Mouse (Mus musculus): ENCODE results near the gene Atp5j2. TPM values are rescaled to one million over a fixed set of nuclear protein-coding genes. Genes with fewer than 3 reads are reported as not detected.
"Not testable (repeated sequence)": the region's sequence is repeated elsewhere in the genome, so short reads cannot be mapped to it uniquely, and the experiment has no call there.

The Atp5j2 gene
- 1,000 to 10,000 TPM; 1,102 to 1,127 TPM for total RNA-seq (2021)

DNA sequence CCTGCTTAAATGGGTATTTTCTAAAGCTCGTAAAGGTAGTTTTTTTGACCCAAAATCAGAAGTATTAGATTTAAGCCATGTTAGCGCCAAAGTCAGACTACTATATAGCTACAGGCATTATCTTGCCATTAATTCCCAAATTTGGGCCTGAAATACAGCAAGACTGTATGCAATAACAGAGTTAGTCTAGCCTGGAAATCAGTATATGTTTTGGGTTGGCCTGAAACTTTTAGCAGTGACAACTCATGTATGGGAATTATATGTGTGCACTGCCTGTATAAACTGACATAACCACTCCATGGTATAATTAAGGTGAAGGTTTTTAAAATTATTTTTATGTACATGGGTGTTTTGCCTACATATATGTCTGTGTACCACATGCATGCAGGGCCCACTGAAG is at the start of gene Atp5j2:
Gene Atp5j2, minus strand, starts transcription at position 101 of the 400 bp plus-strand sequence.
- intact Hi-C loops (cut with DNase I): loop anchor here (5.0 kb wide), 2 partner anchors 40 to 90 kb away; partner anchors contain the start of genes Zfp655 and Zscan25
- no peak for DNase-seq

DNA sequence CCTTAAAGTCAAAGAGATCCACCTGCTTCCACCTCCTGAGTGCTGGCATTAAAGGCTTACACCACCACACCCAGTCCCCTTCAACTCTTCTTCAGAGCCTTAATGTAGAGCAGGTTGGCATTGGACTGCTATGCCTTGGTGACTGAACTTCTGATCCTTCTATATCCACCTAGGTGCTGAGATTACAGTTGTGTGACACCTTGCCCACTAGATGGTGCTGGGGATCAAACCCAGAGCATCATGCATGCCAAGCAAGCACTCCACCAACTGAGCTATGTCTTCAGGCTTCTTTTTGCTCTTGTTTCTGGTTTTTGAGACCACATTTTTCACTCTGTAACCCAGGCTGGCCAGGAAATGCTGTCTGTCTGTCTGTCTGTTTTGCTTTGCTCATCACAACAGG is 42.8 kb upstream of the Atp5j2 start:
- intact Hi-C loops (cut with DNase I): loop anchor here (5.0 kb wide), 2 partner anchors 42 to 48 kb away; partner anchors contain the start of genes Atp5j2 and Zscan25
- DNase-seq: peak in 1 of 2 experiments; percentile 11

DNA sequence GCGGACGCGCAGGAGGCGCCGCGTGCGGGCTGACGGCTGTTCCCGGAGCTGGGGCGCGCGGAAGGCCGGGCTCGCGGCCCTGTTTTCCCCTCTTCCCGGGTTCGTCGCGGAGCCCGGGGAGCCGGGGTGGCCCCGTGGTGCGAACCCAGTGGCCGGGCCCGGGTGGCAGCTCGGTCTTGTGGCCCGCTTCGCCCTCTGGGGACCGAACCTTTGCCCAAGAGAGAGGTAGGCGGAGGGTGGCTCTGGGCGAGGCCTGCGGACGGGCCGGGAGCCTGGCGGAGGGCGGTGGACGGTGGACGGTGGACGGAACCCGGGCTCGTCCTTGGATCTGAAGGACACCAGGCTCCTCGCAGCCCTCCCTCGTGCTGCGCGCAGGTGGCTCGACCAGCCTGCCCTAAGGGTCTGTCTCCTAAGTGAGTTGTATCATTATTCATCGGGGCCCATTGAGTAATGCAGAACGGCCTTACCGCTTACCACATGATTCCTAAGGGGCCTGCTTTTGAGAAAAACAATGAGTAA is 40.1 kb upstream of the Atp5j2 start:
- intact Hi-C loops (cut with DNase I): loop anchor here (2.0 to 5.0 kb wide), 4 partner anchors 27 to 63 kb away; partner anchors contain the start of genes Atp5j2, Zkscan5 and Zscan25
- DNase-seq: no peak

DNA sequence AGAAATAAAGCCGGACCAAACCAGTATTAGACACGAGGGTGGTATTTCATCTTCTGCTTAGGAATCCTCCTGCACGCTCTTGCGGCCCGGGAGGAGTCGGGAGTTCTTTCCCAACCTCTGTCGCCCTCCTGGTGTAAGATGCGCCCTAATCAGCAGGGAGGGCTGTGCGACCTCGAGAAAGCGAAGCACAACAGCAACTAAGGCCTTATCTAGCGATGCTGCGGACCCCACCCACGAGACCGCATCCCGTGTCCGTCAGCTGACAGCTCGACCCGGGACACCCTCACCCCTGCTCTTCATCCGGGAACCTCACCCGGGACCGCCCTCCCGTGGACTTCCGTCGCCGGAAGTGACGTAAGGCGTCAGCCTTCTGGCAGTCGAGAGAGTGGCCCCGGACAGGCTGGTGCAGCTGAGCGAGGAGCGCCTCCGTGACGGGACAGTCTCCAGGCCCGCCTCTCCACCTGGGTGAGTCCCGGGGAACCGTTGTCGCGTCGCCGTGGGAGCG is 39.6 kb upstream of the Atp5j2 start, which contains the start of gene Zfp655:
Gene Zfp655, plus strand, starts transcription at position 349 of the 505 bp plus-strand sequence.
- peak; percentile 98 to 99 for DNase-seq
- intact Hi-C loops (cut with DNase I): loop anchor here (2.0 to 5.0 kb wide), 3 partner anchors 27 to 51 kb away; partner anchors contain the start of genes Atp5j2, Zkscan5 and Zscan25

DNA sequence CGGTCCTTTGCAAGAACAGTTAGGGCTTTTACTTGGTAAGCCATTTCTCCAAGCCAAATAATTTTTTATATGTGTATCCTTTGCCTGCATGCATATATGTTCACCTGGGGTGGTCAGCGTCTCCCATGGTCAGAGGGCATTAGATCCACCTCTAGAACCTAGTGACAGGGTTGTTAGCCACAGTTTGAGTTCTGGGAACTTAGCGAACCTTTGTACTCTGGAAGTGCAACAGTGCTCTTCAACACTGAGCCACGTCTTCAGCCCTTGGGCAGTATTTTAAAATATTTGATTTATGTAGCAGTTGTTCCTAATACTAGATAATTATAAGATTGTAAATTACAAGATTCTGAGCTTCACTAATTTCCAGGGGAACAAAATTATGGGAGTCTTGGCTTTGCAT is 38.8 kb upstream of the Atp5j2 start:
- intact Hi-C loops (cut with DNase I): loop anchor here (2.0 to 5.0 kb wide), 3 partner anchors 26 to 52 kb away; partner anchors contain the start of genes Atp5j2, Zkscan5 and Zscan25
- no peak for DNase-seq

DNA sequence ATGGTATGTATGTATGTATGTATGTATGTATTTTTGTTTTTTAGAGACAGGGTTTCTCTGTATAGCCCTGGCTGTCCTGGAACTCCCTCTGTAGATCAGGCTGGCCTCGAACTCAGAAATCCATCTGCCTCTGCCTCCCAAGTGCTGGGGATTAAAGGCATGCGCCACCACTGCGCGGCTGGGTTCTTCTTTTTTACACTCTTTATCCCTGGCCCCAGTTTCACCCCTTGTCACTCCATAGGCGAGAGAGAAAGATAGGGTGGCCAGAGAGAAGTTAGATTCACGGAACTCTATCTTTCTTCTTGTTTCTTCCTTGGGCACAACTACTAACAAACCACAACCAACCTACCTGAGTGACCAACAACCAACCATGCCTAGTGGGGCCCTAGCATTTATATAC is 37.4 kb upstream of the Atp5j2 start:
- intact Hi-C loops (cut with DNase I); DNase-seq: not testable (repeated sequence)

DNA sequence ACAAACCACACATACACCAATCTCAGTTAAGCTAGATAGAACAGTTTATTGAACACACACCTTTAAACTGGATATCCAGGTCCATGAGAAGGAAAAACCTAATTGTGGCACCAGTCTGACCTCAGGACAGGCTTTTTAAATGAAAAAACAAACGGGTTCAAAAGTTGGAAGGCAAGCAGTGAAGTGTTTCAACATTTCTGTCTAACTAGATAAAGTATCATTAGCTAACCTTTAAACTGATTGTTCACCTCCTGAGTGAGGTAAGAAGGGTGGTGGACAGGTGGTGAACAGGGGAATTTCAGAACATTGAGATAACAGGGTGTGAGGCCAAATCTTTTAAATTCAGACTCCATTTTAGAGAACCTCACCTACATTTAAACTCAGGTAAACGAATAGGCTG is 34.6 kb upstream of the Atp5j2 start:
- intact Hi-C loops (cut with DNase I): no loop called here
- DNase-seq: no peak

DNA sequence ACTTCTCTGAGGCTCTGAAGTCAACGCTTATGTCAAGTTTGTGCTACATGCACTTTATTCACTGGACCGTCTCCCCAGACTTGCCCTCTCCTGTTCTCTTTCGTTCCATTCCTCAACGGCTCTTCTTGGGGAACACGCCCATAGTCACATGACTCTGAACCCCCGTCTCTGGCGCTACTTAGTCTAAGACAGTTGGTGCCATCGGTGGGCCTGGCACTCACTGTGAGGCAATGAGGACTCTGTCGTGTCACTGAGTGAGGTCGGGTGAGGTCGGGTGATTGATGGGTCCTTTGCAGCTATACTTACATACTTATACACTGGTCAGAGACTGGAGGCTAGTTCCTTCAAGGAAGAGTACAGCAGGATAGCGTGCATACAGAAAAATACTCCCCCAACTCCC is 31.5 kb upstream of the Atp5j2 start:
- DNase-seq: no peak
- intact Hi-C loops (cut with DNase I): no loop called here

DNA sequence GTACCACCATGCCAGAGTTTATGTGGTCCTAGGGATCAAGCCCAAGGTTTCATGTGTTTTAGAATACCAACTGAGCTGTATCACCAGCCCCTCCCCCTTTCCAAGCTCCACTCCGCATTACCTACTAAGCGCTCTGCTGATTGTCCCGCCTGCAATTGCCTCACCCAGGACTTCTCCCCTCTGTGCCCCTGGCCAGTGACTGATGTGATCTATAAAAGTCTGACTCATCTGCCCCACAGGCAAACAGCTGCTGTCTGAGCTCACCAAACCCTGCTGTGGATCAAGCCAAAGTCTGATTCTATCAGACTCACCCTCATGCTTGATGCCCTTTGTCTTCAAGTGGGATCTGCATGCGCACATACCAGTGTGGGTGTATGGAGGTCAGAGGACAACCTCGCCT is 31.0 kb upstream of the Atp5j2 start:
- intact Hi-C loops (cut with DNase I): no loop called here
- DNase-seq: no peak

DNA sequence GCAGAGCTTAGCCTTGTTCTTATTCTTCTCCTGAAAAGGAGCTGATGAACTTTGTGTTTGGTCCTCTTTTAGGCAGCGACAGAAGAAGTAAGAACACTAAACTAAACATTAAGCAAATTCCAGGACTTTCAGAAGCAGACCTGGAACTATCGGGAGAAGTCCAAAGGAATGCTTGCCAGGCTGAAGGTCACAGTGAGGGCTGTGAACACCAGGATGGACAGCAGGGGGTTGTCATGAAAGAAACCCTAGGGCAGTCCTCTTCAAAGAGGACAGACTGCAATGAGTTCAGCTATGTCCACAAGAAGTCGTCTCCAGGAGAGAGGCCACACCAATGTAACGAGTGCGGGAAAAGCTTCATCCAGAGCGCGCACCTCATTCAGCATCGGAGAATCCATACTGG is 28.1 kb upstream of the Atp5j2 start:
- no peak for DNase-seq
- intact Hi-C loops (cut with DNase I): no loop called here

DNA sequence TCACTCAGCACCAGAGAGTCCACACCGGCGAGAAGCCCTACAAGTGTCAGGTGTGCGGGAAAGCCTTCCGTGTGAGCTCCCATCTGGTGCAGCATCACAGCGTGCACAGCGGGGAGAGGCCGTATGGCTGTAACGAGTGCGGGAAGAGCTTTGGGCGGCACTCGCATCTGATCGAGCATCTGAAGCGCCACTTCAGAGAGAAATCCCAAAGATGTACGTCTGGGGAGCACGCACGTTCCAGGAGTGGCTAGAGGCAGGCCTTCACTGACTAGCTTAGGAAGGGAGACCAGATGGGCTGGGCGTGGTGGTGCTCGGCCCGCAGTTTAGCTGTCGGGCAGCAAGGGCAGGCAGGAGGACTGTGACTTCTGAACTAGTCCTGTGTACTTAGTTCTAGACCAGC is 26.8 kb upstream of the Atp5j2 start:
- intact Hi-C loops (cut with DNase I): no loop called here
- DNase-seq: no peak

DNA sequence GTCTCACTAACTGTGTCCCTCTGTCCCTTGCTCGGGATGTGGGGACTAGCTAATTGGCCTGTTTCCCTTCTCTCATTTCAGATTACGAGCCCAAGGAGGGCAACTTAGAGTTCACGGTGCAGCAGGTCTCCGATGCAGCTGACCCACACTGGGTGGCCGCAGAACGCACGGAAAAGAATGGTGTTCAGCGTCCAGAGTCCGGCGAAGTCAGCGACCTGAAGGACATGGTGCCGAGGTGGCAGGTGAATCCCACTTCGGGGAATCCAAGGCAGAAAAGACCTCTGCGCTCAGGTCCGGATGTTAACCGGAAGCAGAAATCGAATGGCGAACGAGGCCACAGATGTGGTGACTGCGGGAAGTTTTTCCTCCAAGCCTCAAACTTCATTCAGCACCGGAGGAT is 26.3 kb upstream of the Atp5j2 start:
- DNase-seq: no peak
- intact Hi-C loops (cut with DNase I): no loop called here

DNA sequence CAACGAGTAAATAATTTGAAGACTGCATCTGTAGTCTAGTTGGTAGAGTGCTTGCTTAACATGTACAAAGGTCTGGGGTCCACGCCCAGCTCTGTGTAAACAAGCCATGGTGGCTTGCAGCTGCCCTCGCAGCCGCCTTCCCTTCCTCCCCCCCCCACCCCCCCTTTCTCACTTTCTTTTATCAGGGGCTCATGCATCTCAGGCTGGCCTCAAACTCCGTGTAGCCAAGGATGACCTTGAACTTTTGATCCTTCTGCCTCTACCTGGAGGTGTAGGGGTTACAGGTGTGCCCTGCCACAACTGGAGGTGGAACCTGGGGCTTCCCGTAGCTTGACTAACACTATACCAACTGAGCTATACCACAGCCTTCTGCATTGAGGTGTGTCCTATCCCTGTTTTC is 25.9 kb upstream of the Atp5j2 start:
- intact Hi-C loops (cut with DNase I): no loop called here

DNA sequence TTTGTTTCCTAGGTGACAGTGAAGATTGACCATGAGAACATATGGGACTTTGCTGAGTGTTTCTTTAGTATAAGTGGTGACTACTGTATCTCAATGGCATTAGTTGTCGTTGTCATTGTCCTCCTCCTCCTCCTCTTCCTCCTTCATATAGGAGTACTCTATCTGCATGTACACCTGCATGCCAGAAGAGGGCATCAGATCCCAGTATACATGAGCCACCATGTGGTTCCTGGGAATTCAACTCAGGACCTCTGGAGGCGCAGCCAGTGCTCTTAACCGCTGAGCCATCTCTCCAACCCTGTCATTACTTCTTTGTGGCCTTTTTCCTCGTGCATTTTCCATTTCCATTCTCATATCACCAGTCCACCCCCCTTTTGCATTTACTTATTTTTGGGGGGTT is 22.8 kb upstream of the Atp5j2 start:
- intact Hi-C loops (cut with DNase I): loop anchor here (5.0 kb wide), 1 partner anchor 153 kb away; no protein-coding TSS in a partner anchor
- DNase-seq: no peak

More for the DNA sequence above, 25.9 kb upstream of the Atp5j2 start:
- DNase-seq: no peak

DNA sequence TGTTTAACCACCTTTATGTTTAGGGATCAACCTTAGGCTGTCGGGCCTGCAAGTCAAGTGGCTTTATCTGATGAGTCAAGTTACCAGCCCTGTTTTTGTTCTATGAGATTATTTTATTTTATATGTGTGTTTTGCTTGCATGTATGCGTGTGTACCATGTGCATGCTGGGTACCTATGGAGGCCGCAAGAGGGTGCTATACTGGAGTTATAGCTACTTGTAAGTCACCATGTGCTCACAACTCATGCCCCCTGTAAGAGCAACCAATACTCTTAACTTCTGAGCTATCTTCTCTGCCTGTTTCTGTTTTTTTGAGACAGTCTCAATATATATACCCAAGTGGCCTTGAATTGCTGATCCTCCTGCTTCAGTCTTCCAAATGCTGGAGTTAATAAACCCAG is 21.6 kb upstream of the Atp5j2 start:
- no peak for DNase-seq
- intact Hi-C loops (cut with DNase I): loop anchor here (5.0 kb wide), 1 partner anchor 154 kb away; no protein-coding TSS in a partner anchor

DNA sequence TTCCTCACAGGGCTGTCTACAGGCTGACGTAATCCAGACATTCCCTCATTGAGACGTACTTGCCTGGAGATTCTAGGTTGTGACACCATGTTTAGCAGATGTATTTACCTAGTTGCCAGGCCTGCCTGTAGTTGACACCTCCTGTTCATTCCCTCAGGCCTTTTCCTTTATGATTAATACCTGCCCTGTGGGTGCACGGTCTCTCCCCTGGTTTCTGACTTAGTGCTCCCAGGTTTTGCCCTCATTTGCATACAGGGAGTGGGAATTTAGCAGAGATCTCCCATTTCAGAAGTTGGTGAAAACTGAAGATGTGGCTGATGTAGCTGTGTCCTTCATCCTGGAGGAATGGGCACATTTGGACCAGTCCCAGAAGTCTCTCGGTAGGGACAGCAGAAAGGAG is 20.4 kb upstream of the Atp5j2 start:
- intact Hi-C loops (cut with DNase I): loop anchor here (5.0 kb wide), 1 partner anchor 155 kb away; no protein-coding TSS in a partner anchor
- no peak for DNase-seq

DNA sequence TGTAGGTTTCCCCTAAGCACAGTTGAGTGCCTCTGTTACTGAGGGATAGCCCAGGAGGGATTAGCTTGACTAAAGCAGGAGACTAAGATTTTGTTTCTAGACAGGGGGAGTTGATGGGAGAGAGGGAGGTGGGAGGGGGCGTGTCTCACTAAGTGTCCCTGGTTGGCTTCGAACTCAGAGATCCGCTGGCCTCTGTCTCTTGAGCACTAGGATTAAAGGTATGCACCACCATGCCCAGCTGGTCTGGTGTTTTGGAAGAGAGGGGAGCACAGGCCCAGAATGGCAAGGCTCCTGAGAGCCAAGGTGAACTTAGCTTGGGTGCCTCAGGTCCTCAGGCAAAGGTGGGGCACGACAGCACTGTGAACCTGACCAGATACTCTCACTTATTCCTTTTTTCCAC is 19.5 kb upstream of the Atp5j2 start:
- no peak for DNase-seq

DNA sequence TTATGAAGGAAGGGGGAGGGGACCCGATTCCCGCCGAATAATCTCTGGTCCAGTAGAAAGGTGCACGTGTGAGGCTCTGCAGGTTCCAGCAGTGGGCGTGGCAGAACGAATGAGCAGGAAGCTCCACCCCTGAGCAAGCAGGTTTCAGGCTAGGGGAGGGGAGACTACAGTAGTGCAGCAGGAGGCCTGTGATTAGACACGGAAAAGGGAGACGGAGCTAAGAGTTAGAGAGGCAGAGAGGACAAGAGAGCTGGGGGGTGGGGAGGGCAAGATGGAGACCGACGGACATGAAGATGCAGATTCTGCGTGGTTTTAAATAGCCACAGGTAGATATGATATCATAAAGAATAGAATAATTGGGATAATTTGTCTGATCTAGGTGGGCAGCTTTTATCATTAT is 16.5 kb upstream of the Atp5j2 start:
- DNase-seq; intact Hi-C loops (cut with DNase I): not testable (repeated sequence)

More for the DNA sequence above, 19.5 kb upstream of the Atp5j2 start:
- intact Hi-C loops (cut with DNase I): loop anchor here (5.0 kb wide), 1 partner anchor 156 kb away; no protein-coding TSS in a partner anchor

DNA sequence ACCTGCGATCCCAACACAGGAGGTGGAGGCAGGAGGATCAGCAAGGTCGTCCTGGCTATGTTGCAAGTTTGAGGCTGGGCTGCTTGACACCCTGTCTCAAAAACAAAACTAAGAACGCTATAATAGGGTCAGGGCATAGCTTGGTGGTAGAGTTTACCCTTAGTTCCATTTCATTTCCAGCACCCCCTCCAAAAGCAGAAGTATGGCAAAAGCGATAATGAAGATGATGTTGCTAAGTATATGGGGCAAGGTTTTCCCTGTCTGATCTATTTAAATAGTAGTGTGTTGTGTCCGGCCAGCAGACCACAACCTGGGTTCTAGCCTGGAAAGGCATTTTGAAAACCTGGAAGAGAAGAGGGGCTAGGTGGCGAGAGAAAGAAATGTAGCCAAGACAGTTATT is 16.1 kb upstream of the Atp5j2 start:
- no peak for DNase-seq
- intact Hi-C loops (cut with DNase I): no loop called here

DNA sequence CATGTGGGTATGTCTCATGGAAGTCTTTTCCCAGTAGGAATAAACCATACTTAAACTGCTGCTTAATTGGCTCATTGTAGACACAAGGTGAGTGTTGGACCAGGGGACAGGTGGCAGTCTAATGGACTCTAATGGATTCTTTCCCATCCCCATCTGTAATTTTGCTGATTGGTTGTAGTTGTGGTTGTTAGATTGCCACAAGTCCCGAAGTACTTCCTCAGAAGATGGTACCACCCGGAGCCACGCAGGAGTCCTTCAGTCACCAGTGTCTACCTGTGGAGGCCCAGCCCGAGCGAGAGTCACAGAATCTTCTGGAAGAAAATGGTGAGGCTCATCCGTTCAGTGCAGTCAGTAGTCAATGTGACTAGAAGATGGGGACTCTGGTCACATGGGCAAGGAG is 15.5 kb upstream of the Atp5j2 start:
- no peak for DNase-seq
- intact Hi-C loops (cut with DNase I): no loop called here

DNA sequence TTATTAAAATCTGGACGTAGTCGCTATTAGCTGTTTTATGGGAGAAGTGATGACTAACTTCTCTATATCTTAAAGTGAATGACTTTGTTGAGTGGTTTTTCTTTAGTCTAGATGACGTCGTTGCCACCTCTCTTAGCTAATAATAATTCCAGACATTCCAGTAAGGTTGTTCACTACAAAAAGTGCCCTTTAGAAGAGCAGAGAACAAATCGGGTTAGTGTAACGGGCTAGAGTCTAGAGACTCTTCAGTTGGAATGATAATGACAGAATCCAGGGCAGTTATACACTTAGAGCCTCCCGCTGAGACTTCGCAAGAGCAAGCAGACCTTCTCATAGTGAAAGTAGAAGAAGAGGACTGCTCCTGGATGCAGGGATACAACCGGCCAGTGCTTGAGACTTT is 13.2 kb upstream of the Atp5j2 start:
- intact Hi-C loops (cut with DNase I): loop anchor here (2.0 kb wide), 1 partner anchor 26 kb away; the partner anchor contains the start of gene Zfp655
- DNase-seq: no peak
